Mouse (Mus musculus) testis, postnatal 10 days (tissue): ENCODE measurements around the gene Olfr402.
"Not testable (repeated sequence)": the region's sequence is repeated elsewhere in the genome, so short reads cannot be mapped to it uniquely, and the experiment has no call there.

Source experiments
- DNase-seq: peaks from one replicate; pipeline ENCODE4 v3.0.0; 2021; ENCODE audit warnings: low spot score

The Olfr402 gene

DNA sequence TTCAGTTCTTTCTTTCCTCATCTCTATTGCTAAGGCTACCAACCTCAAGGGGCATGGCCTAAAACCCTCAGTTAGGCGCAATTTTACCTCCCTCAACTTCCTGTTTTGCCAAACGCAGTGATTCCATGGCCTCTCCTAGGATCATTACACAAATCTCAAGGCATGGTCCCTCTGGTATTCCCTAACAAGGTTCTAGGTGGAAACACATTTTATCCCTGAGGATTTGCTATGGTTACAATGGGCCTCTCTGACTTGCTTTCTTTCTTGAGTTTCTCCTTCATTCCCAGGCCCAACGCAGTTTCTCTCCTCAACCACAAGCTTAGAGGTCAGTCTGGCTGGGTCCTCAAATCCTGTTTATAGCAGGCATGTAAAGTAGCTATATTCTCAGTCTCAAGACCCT lies at the start of gene Olfr402:
Gene Olfr402, plus strand, starts transcription at position 301 of the 400 bp plus-strand sequence.
- DNase-seq = no peak

DNA sequence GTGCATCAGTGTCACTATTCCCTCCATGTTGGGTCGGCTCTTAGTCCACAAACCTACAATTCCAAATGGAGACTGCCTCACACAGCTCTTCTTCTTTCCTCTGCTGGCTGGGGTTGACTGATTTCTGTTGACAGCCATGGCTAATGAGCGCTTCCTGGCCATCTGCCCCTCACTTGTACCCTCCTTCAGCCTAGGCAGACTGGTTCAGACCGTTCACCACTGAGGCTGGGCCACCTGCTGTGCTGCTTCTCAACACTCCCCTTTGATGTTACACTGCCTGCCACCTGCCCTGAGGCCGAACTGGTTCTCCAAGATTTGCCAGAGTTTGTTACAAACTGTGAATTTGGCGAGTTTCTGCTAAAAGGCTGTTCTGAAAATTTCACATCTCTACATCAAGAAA lies 48.3 kb upstream of the Olfr402 start:
- no peak for DNase-seq

GRCm38 (mm10) chr11:74113412-74113811 lies 39.9 kb upstream of the Olfr402 start, which contains the start of gene Olfr401:
Gene Olfr401, plus strand, starts transcription at chr11:74113712.
- no peak for DNase-seq

GRCm38 (mm10) chr11:74140001-74140400 lies 13.3 kb upstream of the Olfr402 start:
- not testable (repeated sequence) for DNase-seq

GRCm38 (mm10) chr11:74145866-74146265 lies 7.5 kb upstream of the Olfr402 start:
- no peak for DNase-seq

DNA sequence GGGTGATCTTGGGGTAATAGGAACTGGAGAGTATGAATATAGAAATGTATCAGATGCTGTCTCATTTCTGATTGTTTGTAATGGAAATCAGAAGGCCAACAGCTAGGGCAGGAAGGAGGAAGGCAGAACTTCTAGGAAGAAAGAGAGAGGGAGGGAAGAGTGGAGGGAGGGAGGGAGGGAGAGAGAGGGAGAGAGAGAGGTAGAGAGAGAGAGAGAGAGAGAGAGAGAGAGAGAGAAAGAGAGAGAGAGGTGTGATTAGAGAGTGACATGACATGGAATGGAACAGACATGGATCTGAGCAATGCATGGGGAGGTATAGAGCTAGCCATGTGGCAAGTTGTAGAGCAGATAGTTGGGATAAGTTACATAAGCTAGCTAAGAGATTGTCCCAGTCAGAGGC lies 15.4 kb downstream of the Olfr402 start:
- DNase-seq = no peak

GRCm38 (mm10) chr11:74183168-74183567 lies 29.8 kb downstream of the Olfr402 start:
- no peak for DNase-seq

DNA sequence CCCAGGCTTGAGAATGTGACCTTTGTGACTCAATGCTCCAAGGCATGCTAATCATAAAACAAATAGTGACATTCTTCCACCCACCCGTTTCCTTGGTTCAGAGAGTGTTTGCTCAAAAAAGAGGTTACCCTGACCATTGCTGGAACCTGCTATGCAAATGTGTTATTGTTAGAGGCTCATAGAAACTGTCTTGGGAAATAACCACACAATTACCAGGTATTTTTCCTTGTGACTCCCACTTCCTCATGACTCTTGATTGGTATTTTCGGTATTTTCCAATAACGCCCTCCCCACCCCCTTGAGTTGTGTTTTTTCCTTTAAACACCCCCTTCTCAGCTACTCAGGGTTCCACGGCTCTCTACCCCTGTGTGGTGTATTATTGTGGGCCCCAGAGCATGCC lies 30.4 kb downstream of the Olfr402 start:
- DNase-seq = no peak

DNA sequence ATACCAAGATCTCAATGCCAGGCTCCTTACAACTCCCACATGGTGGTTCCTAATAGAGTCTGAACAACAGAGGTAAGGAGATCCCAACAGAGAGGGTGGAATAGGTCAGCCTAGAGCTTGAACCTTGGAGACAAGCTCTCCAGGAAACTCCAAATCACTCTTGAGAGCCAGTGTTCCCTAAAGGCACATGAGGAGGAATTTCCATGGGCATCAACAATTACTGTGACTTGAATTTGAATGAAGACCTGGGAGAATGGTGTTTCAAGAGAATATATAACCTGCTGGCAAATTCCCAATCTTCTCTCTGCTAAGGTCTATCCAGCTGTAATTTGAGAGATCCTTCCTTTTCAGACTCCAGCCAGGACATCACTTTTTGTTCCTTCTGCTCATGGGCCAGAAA lies 32.6 kb downstream of the Olfr402 start, which contains the start of gene Olfr403:
Gene Olfr403, plus strand, starts transcription at position 301 of the 400 bp plus-strand sequence.
- no peak for DNase-seq
